In the genomic region with DNA sequence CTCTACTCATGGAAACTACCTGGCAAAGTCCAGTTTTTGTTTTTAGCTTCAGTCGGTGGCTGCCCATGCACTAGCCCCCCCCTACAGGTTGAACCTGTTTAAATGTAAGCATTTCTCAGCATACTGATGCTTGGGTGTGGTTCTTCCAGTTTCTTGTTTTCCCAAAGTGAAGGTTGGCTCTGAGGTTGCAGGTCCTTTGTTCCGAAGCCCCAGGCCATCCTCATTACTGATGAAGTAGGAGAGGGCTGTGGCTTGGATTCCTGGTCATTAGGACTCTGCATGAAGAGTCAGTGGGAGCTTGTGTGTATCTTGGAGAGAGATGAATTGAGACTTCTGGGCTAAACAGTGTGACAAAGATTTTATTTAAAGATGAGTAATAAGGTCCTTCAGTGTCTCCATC, we compare ENCODE assay signal across 22 mouse cellular contexts. TPM values are rescaled to one million over a fixed set of nuclear protein-coding genes. Genes with fewer than 3 reads are reported as not detected.
"Had no signal": no experiment of that assay in that cellular context is flagged by ENCODE, and none has a peak within 500 bp of the region (broad histone marks: within the 10 kb centered on the region; RNA-seq: fewer than 3 reads in every experiment).

No protein-coding gene starts in this region.

- H3K27me3 ChIP-seq: limb, embryonic 13.5 days; neural tube, embryonic 15.5 days had no signal

- H3K9me3 ChIP-seq: midbrain, embryonic 10.5 days; neural tube, embryonic 15.5 days had no signal

- H3K4me2 ChIP-seq: limb, embryonic 13.5 days; neural tube, embryonic 15.5 days had no signal

- H3K27ac ChIP-seq: limb, embryonic 13.5 days; liver, embryonic 14.5 days; midbrain, embryonic 10.5 days; neural tube, embryonic 15.5 days had no signal

- H3K4me1 ChIP-seq: limb, embryonic 13.5 days; midbrain, embryonic 10.5 days; neural tube, embryonic 15.5 days had no signal

- H3K9ac ChIP-seq: limb, embryonic 13.5 days; liver, embryonic 14.5 days; neural tube, embryonic 15.5 days had no signal

- DNase-seq: kidney, adult 18-20 months; kidney, postnatal 10 days; layer of hippocampus, adult 9-11 months; layer of hippocampus, postnatal 36 days; left cerebral cortex, postnatal 4 days; lung, adult 18-20 months; lung, postnatal 4 days; midbrain, embryonic 14.5 days; right cerebral cortex, adult 18-20 months; right cerebral cortex, postnatal 25 days; thymus, postnatal 4 days had no signal

- H3K4me3 ChIP-seq: limb, embryonic 13.5 days; midbrain, embryonic 10.5 days; myocyte; neural tube, embryonic 15.5 days had no signal

RNA-seq across cellular contexts. Expression of a gene that starts 33.6 kb away (rescaled TPM):
- total RNA-seq: layer of hippocampus, postnatal 36 days; left cerebral cortex, postnatal 4 days; liver, adult 2 months; megakaryocyte, adult 5-6 weeks had no signal
- polyA plus RNA-seq: kidney, embryonic 14.5 days; large intestine, adult 2 months; liver, adult 2 months; liver, embryonic 14.5 days; midbrain, embryonic 10.5 days; midbrain, embryonic 14.5 days; myocyte; neural tube, embryonic 11.5 days; small intestine, adult 2 months had no signal
